Mouse (Mus musculus) liver, embryonic 14.5 days (tissue): ENCODE results near the gene Tmbim7.

Source experiments
- CTCF ChIP-seq: IDR thresholded peaks from 2 replicates; pipeline ENCODE4 v1.5.1; 2016; ENCODE audit warnings: antibody characterized with exemption, low read depth, control low read depth
- EP300 ChIP-seq: IDR thresholded peaks from 2 replicates; pipeline ENCODE4 v1.6.1; 2016; ENCODE audit warnings: antibody characterized with exemption, low read depth

DNA sequence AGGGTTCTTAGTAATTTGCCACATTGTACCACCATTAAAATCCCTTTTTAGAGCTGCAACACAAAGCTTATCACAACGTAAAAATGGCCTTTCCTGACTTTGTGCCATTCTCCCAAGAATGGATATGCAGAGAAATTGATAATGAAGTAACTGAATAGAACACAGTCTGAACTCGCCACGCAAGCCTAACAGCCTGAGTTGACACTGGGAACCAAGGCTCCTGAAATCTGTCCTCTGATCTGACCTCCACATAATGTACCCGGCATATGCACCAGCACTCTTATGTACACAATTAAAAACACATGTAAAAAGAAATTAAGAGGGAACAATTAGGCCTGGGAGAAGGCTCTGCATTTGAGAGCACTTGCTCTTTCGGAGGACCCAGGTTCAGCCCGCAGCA, 5.7 kb upstream of the Tmbim7 start:
- TF ChIP-seq CTCF (no peak), EP300 (no peak)
